Mouse (Mus musculus): Measurements from ENCODE around the gene Casp7.
"Not testable (repeated sequence)": the region's sequence is repeated elsewhere in the genome, so short reads cannot be mapped to it uniquely, and the experiment has no call there.

The Casp7 gene

GRCm38 (mm10) chr19:56396669-56397621 lies at the start of gene Casp7:
Gene Casp7, plus strand, starts transcription at chr19:56397129.
- DNase-seq (ENCODE audit: low spot score): peak; percentile 75

GRCm38 (mm10) chr19:56349295-56349694 lies 47.6 kb upstream of the Casp7 start:
- DNase-seq (ENCODE audit: low spot score): no peak

GRCm38 (mm10) chr19:56353689-56354088 lies 43.2 kb upstream of the Casp7 start:
- DNase-seq (ENCODE audit: low spot score): no peak

GRCm38 (mm10) chr19:56355201-56355600 lies 41.7 kb upstream of the Casp7 start:
- DNase-seq (ENCODE audit: low spot score): no peak

- peak; percentile 54 for DNase-seq (ENCODE audit: low spot score)
These were observed 40.2 kb upstream of the Casp7 start for GRCm38 (mm10) chr19:56356480-56357373.

GRCm38 (mm10) chr19:56357374-56357708 lies 39.6 kb upstream of the Casp7 start:
- DNase-seq (ENCODE audit: low spot score): not testable (repeated sequence)

GRCm38 (mm10) chr19:56358890-56359289 lies 38.0 kb upstream of the Casp7 start:
- no peak for DNase-seq (ENCODE audit: low spot score)

- no peak for DNase-seq (ENCODE audit: low spot score)
These were observed 33.0 kb upstream of the Casp7 start for GRCm38 (mm10) chr19:56363721-56364460.

GRCm38 (mm10) chr19:56364563-56364962 lies 32.4 kb upstream of the Casp7 start:
- DNase-seq (ENCODE audit: low spot score): no peak

- no peak for DNase-seq (ENCODE audit: low spot score)
These were observed 30.8 kb upstream of the Casp7 start for GRCm38 (mm10) chr19:56366168-56366567.

- DNase-seq (ENCODE audit: low spot score): no peak
These were observed 30.3 kb upstream of the Casp7 start for GRCm38 (mm10) chr19:56366625-56367024.

GRCm38 (mm10) chr19:56367778-56368177 lies 29.2 kb upstream of the Casp7 start:
- DNase-seq (ENCODE audit: low spot score): peak; percentile 18

- DNase-seq (ENCODE audit: low spot score): no peak
These were observed 28.0 kb upstream of the Casp7 start for GRCm38 (mm10) chr19:56368912-56369311.

GRCm38 (mm10) chr19:56370389-56371150 lies 26.4 kb upstream of the Casp7 start:
- no peak for DNase-seq (ENCODE audit: low spot score)

GRCm38 (mm10) chr19:56372226-56372625 lies 24.7 kb upstream of the Casp7 start:
- DNase-seq (ENCODE audit: low spot score): no peak

- DNase-seq (ENCODE audit: low spot score): no peak
These were observed 23.7 kb upstream of the Casp7 start for GRCm38 (mm10) chr19:56373246-56373645.

GRCm38 (mm10) chr19:56374011-56374410 lies 22.9 kb upstream of the Casp7 start:
- no peak for DNase-seq (ENCODE audit: low spot score)

GRCm38 (mm10) chr19:56378007-56378406 lies 18.9 kb upstream of the Casp7 start:
- DNase-seq (ENCODE audit: low spot score): no peak

GRCm38 (mm10) chr19:56378554-56379172 lies 18.3 kb upstream of the Casp7 start:
- no peak for DNase-seq (ENCODE audit: low spot score)

GRCm38 (mm10) chr19:56380341-56380740 lies 16.6 kb upstream of the Casp7 start:
- DNase-seq (ENCODE audit: low spot score): no peak

- DNase-seq (ENCODE audit: low spot score): no peak
These were observed 15.5 kb upstream of the Casp7 start for GRCm38 (mm10) chr19:56381407-56381806.

Measured in yolk sac, embryonic 10.5 days (tissue).